Mouse (Mus musculus) ovary, postnatal 14 days (tissue): Measurements from ENCODE around the gene Yrdc.

Experiments used
- DNase-seq: peaks from one replicate; pipeline ENCODE4 v3.0.0; 2022; ENCODE audit warnings: low spot score

Gene Yrdc

DNA sequence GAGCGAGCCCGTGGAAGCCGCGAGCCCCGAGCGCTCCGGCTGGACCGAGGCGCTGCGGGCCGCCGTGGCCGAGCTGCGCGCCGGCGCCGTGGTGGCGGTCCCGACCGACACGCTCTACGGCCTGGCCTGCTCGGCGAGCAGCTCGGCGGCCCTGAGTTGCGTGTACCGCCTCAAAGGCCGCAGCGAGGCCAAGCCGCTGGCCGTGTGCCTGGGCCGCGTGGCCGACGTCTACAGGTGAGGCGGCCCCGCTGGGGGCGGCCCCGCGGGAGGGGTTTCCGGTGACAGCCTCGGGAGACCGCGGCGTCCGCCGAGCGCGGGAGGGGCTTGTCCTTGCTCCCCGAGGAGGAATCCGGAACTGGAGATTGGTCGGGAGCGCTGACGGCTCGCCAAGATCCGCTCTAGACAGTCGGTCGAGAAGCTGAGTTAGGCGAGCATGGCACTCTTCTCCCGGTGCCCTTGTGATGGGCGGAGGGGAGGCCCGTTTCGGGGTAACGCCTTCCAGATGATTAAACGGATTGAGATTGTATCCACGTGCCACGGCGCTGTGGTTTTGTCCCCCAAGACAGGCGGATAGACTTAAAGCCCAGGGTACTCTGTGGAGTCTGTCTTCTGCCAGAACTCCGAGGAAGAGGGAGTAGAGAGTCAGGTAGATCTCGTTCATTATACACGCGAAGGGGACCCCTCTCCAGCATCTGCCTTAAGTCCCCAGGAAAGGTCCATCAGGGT is 617 bp downstream of the Yrdc start, which contains the start of gene 1110065P20Rik:
Gene 1110065P20Rik (minus strand): TSS at position 264 of the 726 bp plus-strand sequence.
- peak; percentile 57 for DNase-seq

DNA sequence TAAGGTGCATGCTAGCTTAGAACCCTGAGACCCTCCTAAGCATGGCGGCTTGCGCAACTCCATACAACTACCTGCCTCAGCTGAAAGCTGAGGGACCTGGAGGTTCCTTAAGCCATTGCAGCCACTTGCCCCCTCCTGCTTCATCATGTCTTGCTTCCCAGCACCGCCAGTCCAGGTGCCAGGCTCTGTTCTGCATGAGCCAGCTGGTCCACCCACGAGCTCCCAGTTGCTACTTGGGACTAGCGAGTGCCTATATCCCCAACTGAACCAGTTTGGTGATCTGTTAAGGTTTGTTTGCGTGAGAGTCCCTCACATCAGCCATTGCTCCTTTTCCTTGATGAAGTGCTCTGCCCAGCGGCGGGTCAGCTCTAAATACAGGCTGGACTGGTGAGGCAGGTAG is 5.8 kb downstream of the Yrdc start:
- DNase-seq = no peak

DNA sequence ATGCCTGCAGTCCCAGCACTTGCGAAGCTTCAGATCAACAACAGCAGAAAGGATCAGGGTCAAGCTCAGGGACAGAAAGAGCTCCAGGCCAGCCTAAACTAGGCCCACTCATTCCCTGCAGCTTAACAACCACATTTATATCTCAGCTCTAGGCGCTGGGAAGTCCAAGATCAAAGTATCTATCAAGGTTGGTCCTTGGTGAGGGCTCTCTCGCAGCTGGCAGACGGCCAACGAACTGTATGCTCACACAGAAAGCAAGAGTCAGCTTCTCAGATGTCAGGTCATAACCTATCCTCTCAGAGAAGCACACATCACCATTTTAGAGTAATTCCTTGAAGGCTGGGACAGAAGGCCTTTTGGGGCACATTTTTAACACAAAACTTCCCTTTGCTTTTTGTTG is 7.9 kb downstream of the Yrdc start:
- no peak for DNase-seq

DNA sequence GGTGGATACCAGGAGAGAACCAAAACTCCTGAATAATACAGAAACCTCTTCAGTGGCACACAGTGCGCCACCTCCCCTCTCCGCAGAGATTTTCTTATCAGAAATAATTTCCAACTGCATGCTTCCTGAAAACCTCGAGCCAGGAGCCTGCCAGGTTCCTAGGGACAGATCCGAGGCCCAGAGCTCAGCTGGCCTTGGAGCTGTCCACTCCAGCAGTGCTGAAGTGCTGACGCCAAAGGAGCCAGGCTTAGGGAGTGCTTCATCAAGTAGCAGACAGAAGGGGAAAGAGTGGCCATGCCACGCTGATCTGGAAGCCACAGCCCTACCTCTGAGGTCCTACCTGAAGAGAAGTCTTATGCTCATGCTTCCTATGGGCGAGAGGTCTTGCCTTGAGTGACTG is 10.0 kb downstream of the Yrdc start:
- peak; percentile 69 for DNase-seq

DNA sequence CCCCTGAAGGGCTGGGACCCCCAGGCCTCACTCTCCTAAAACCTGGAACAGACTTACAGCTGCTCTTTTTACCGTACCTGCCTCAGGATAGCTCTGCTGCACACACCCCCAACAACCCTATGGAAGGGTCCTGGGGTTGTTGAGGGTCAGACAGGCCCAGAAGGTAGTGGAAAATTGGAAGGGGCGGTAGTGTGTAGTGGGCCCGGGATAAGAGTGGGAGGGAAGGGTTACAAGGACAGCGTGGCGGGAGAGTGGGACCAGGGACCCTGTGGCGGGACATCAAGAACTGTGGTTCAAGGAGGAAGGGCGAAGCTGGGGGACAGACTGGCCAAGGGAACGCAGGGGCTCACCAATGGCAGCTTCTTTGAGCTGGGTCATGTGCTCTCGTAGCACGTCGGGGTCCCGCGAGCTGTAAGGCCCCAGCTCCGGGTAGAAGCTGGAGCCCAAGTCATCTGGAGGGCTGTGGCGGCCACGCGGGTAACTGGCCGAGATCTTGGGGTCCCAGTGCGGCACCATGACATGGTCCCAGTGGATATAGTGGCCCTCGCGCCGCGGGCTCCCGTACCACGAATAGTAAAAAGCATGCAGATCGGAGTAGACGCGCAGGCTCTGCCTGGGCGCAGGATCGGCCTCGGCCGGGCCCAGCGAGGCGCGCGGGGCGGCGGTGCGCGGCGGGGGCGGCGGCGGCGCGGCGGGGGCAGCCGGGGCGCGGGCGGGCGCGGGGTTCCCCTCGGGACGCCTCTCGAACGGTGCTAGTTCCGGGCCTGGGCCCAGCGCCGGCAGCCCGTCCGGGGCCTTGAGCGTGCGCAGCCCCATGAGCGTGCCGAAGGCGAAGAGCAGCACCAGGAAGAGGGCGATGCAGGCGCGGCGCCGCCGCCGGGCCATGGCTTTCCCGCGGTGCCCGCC is 11.1 kb downstream of the Yrdc start, which contains the start of gene Maneal:
Gene Maneal (minus strand): TSS at position 889 of the 906 bp plus-strand sequence.
- no peak for DNase-seq

DNA sequence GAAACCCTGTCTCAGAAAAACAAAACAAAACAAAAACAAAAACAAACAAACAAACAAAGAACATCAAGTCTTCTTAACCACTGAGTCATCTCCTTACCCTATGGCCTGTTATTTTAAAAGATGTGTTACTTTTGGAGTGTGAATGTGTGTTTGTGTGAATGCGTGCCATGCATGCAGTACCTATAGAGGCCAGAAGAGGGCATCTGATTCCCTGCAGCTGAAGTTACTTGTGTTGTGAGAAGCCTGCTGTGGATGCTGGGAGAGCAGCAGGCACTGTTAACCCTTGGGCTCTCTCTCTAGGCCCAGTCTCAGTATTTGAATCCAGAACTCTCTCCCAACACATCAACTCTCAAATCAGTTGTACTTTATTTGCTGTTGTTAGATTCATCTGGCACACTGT is 22.2 kb downstream of the Yrdc start:
- DNase-seq = no peak

DNA sequence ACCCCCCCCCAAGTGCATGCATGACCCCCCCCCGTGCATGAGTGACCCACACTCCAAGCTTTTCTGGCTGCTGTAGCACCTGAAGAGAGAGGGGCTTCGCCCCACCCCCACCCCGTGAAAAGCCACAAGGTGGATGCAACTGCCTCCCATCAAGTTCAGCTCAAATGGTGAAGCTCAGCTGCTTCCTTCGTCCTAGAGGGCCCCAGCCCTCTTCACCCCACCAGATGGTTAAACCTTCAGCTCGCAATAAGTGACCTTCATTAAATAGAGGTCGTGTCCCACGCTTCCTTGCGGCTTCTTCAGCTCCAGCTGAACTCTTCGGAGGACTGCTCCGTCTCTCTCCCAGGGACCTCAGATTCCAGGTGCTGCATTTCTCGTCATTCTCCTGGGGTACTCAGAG is 30.1 kb downstream of the Yrdc start, which contains the start of gene Epha10:
Gene Epha10 (plus strand): TSS at position 301 of the 400 bp plus-strand sequence.
- no peak for DNase-seq

DNA sequence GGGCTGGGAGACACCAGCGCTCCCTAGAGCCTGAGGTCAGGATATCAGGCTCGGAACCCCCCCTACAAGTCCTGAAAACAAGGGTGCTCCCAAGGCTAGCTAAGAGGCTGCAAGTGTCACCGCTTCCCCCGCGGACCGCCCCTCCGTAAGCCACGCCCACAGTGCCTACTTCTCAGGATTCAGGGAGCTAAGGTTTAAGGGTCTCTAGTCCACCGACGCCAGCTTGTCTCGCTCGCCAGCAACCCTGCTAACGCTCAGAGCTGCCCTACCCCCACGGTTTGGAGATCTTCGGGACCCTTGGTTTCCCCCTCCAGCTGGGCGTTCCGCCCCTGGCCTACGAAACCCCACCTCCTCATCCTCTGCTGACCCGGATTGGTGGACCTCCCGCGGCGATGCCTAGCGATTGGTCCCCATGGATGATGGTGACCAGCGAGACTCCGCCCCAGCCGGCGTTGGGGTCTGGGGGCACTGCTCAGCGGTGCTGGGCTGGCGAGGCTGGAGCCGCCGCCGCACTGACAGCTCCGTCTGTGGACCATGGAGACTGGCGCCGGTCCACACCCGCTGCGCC is 30.9 kb downstream of the Yrdc start:
- DNase-seq = no peak

DNA sequence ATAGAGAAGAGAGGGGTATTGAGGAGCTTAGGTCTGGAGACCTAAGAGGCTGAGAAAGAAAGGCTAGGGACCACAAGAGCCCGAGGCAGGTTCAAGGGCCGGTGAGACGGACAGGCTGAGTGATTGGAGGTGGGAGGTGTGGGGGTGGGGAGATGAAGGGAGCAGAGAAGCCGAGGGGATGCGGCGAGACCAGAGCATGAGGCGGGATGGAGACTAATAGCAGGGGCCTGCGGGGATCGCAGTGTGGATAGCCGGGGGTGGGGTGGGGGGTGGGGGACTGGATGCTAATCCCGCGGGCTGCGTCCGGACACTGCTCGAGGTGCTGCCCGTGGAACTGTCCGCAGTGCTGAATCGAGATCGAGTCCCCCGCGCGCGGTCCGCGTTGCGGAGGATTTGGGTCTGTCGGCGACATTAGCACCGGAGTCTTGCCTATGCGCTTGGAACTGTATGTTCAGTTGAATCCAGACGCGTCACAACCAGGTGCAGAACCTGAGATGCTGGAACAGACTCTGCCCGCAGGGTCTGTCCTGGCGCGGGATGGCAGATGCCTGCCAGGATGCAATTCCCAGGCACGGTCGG is 31.8 kb downstream of the Yrdc start:
- peak; percentile 30 for DNase-seq

DNA sequence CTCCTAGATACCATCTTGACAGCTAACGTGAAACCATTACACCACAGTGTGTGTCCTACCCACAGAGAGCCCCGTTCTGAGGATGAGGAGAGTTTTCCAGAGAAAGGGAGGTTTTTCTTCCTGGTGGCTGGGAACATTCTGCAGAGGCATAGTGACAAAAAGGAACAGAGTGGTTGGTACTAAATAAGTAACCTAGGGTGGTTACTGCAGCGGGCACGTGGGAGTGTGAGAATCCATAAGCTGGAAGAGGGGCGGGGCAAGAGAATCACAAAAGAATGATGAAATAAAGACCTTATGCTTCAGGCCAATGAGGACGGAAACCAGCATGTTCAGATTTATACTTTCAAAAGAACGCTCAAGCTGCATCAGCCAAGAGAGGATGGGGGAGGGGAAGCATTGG is 38.2 kb downstream of the Yrdc start:
- DNase-seq = no peak

DNA sequence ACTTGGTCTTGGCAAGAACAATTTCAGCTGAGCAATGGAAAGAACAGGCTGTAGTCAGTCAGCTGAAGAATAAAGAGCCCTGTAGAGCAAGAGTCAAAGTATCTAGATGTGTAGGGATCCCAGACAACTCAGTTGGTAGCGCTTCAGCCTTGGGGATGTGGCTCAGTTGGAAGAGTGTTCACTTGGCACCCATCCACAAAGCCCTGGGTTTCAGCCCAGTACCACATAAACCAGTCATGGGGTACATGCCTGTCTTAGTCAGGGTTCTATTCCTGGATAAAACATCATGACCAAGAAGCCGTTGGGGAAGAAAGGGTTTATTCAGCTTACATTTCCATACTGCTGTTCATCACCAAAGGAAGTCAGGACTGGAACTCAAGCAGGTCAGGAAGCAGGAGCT is 39.5 kb downstream of the Yrdc start:
- DNase-seq = no peak

DNA sequence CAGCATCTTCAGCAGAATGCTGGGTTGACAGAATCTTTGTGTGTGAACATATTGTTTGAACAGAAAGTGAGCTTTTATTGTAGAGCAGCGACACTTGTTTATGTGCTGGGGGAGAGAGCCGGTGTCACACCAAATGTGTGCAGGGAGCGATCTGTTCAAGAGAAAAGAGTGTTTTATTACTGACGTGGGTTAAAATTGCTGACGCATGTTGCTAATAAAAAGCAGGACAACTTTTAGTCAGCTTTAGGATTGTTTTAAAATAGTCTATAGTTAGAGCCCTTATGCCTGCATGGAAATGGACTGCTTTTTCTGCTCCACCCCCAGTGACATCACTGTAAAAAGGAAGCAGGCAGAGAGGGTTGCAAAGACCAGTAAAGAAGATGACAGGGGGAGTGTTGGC is 40.4 kb downstream of the Yrdc start:
- no peak for DNase-seq

DNA sequence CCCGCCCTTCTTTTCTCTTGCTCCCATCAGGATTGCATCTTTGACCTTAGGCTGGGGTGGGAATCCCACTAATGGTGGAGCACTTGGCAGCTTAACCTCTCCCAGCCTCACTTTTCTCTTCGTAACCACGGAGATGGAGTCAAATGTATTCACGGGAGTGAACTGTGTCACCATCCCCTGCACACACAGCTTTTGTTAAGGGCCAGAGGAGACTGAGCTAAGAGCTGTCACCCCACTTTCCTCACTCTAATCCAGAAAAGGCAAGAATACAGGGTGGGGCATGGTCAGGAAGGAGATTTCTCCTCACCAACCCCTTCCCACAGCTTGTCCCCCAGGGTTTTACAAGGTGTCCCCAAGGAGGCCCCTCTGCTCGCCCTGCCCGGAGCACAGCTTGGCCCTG is 43.3 kb downstream of the Yrdc start:
- no peak for DNase-seq

DNA sequence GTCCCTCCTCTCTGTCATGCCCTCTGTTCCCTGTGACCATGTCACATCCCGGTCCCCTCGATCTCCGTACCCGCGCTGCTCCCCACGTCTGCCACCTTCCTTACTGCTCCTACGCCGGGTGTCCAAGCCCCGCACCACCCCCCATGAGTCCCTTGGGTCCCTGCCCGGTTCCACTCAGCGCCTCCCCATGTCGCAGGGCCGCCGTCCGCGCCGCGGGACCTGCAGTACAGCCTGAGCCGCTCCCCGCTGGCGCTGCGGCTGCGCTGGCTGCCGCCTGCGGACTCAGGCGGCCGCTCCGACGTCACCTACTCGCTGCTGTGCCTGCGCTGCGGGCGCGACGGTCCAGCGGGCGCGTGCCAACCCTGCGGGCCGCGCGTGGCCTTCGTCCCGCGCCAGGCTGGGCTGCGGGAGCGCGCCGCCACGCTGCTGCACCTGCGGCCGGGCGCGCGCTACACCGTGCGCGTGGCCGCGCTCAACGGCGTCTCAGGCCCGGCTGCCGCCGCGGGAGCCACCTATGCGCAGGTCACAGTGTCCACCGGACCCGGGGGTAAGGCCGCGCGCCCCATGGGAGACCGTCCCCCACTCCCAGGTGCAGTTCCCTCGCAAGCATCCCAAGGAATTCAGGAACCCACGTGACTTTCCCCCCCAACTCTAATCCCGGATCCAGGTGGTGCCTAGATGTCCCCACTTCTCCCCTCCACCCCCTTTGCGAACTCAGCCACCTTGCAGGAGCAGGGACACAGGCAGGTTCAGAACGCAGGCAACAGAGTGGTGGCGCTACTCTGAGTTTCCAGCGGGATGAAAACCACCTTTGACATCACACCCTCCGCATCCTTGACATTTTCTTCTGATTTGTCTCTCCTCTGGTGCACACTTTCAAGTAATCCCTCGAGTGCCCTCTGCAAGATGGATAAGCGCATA is 44.3 kb downstream of the Yrdc start:
- no peak for DNase-seq

DNA sequence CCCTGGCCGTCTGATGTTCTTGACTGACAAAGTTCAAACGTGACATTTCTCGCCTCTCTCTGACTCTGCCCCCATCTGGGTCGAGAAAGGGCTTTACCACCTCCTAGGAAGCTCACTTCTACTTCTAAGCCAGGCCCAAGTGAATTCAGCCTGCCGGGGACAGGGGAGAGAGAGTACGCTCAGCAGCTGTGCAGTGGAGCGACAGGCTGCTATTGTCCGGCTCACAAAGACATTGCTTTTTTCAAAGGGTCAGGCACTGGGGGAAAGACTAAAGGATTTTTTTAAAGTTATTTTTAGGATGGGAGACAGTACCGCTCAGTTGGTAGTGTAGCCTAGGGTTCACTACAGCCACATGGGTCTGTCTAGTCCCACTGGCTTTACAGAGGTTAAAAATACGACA is 47.9 kb downstream of the Yrdc start:
- DNase-seq = no peak

DNA sequence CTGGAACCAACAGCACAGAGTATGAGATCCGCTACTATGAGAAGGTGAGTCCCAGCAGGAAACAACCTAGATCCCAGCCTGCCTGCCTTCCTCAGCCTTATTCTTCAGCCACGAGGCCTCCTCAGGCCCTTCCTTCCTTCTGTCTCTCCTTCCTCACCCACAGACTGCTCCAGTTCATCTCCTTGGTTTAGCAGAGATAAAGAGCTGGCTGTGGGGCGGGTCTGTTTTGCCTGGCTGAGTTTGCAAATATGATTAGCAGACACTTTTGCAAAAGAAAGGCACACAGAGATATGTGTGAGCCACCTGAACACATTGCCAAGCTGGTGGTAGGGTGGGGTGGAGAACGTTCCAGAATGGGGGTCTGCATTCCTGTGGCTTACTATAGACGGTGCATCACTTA is 49.4 kb downstream of the Yrdc start:
- no peak for DNase-seq
